In the genomic region with DNA sequence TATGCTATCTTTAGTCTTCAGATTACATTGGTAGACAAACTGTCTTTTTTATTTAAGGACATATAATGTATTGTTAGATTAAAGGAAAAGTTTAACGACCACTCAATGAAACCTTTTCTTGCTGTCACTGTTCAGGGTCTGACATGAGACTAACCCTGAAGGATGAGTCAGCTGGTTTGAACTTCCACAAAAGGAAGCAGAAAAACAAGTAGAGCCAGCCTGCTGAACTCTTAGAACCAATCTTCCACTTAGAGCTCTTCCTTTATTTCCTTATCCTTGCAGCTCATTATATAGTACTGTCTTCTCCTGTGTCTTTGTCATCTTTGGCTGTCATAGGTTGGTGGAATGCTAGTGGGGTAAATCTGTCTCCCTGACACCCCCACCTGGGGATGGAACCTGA, we compare ENCODE assay signal across 8 mouse cellular contexts. TPM values are rescaled to one million over a fixed set of nuclear protein-coding genes. Genes with fewer than 3 reads are reported as not detected.
DNase-seq lines count a peak whose midpoint lies in the region; ATAC-seq and TF ChIP-seq lines count a peak whose summit lies in the region.

No protein-coding gene starts in this region.

- H3K4me1 ChIP-seq in MEL (ENCODE audit: control insufficient read depth in 1 of 2, insufficient read depth in 2 of 2, low read length in 2 of 2), result peaks cover 19% of the 10 kb centered on the region in 2 experiments
- H3K4me1 ChIP-seq in lung, embryonic 16.5 days (replicated peaks; ENCODE audit: control insufficient read depth, insufficient read depth, low read length), result peaks cover 17% of the 10 kb centered on the region

- no peak for TF ChIP-seq CTCF in MEL (IDR thresholded peaks at IDR 0.05 in 2 of 3, conservative IDR thresholded peaks at IDR 0.05 in 1 of 3; ENCODE audit: control insufficient read depth in 1 of 3, insufficient read depth in 1 of 3, low read depth in 2 of 3, low read length in 3 of 3, poor library complexity in 1 of 3, severe bottlenecking in 1 of 3)

- H3K36me3 ChIP-seq in MEL (ENCODE audit: control insufficient read depth in 1 of 2, insufficient read depth in 2 of 2, low read length in 2 of 2), result peaks cover 11 to 33% of the 10 kb centered on the region in 2 experiments
- H3K36me3 ChIP-seq in lung, embryonic 16.5 days (ENCODE audit: control insufficient read depth, insufficient read depth, low read length), result peaks cover 19% of the 10 kb centered on the region

- DNase-seq in adrenal gland, adult 2 months, result peak; percentile 23
- no peak for DNase-seq in adrenal gland, adult 8-10 months
- peak; percentile 91 for DNase-seq in MEL (ENCODE audit: low read depth, low spot score)
- no peak for DNase-seq in layer of hippocampus, adult 8-10 months (ENCODE audit: low spot score in 2 of 2)
- no peak for DNase-seq in right cerebral cortex, adult 2 months (ENCODE audit: low spot score in 2 of 2)
- DNase-seq in adrenal gland, postnatal 25 days, result no peak

- peak overlapping the region; percentile 80 for H3K4me2 ChIP-seq in lung, embryonic 16.5 days (ENCODE audit: low read depth, low read length)

- H3K9ac ChIP-seq in MEL (ENCODE audit: control insufficient read depth, low read depth, low read length, poor library complexity, severe bottlenecking), result peak overlapping the region; percentile 9
- peak overlapping the region; percentile 52 for H3K9ac ChIP-seq in lung, embryonic 16.5 days (ENCODE audit: low read length)

- H3K9me3 ChIP-seq in MEL (replicated peaks; ENCODE audit: insufficient read depth, low read length), result no peaks in the 10 kb centered on the region
- no peaks in the 10 kb centered on the region for H3K9me3 ChIP-seq in lung, embryonic 16.5 days (ENCODE audit: control insufficient read depth, low read length)

- H3K27ac ChIP-seq in MEL (ENCODE audit: control insufficient read depth, low read depth, low read length), result peak overlapping the region; percentile 27
- H3K27ac ChIP-seq in lung, embryonic 16.5 days (ENCODE audit: low read length), result 0 out of 2 replicates have a peak overlapping the region, but pooled peaks have one; percentile 25

- peak; percentile 28 for ATAC-seq in granulocyte monocyte progenitor cell, adult 5-6 weeks (replicated peaks; ENCODE audit: poor library complexity, severe bottlenecking)
- ATAC-seq in lung, embryonic 16.5 days (ENCODE audit: low read depth), result no peak

- H3K4me3 ChIP-seq in MEL (ENCODE audit: control insufficient read depth in 1 of 2, insufficient read depth in 1 of 2, low read depth in 2 of 2, low read length in 2 of 2), result peak overlapping the region; percentile 3 to 98; a peak in 3 of 4 replicates
- H3K4me3 ChIP-seq in lung, embryonic 16.5 days (ENCODE audit: low read length), result peak overlapping the region; percentile 36

- TF ChIP-seq POLR2A in MEL (IDR thresholded peaks at IDR 0.05; ENCODE audit: control insufficient read depth in 1 of 2, insufficient read depth in 1 of 2, low read depth in 1 of 2, low read length in 2 of 2, poor library complexity in 1 of 2), result no peak; a peak in 1 of 4 replicates

- no peaks in the 10 kb centered on the region for H3K27me3 ChIP-seq in MEL (ENCODE audit: control insufficient read depth in 1 of 2, insufficient read depth in 2 of 2, low read length in 2 of 2)
- H3K27me3 ChIP-seq in lung, embryonic 16.5 days (ENCODE audit: control insufficient read depth, insufficient read depth, low read depth, low read length), result no peaks in the 10 kb centered on the region

- peaks cover 8% of the 10 kb centered on the region; the same call in 1 of the 2 replicates for H3K79me2 ChIP-seq in MEL (ENCODE audit: control insufficient read depth, insufficient read depth, low read length, poor library complexity)

- WGBS in lung, embryonic 16.5 days, result 20% methylated on average over 1 of the region's 1 CpGs

- no peak for TF ChIP-seq RAD21 in MEL (IDR thresholded peaks at IDR 0.05; ENCODE audit: low read depth, low read length)

- no peak for TF ChIP-seq EP300 in MEL (IDR thresholded peaks at IDR 0.05; ENCODE audit: low read depth in 1 of 2, low read length in 2 of 2)

TF ChIP-seq in MEL, 35 proteins besides CTCF, POLR2A, EP300 and RAD21:
- TF ChIP-seq USF2 (IDR thresholded peaks at IDR 0.05; ENCODE audit: borderline replicate concordance in 1 of 2, insufficient read depth in 1 of 2, low read depth in 1 of 2, low read length in 2 of 2), result no peak
- TF ChIP-seq NELFE (IDR thresholded peaks at IDR 0.05; ENCODE audit: low read depth, low read length), result no peak
- TF ChIP-seq SIN3A (IDR thresholded peaks at IDR 0.05; ENCODE audit: low read length), result peak; percentile 76
- TF ChIP-seq GABPA (IDR thresholded peaks at IDR 0.05; ENCODE audit: low read depth, low read length), result no peak
- peak; percentile 61; the same call in 1 of the 2 replicates for TF ChIP-seq TBP (IDR thresholded peaks at IDR 0.05; ENCODE audit: low read depth, low read length)
- TF ChIP-seq TAL1 (IDR thresholded peaks at IDR 0.05; ENCODE audit: low read length), result no peak
- no peak for TF ChIP-seq BHLHE40 (IDR thresholded peaks at IDR 0.05; ENCODE audit: borderline replicate concordance, low read depth, low read length)
- peak; percentile 87 for TF ChIP-seq MXI1 (IDR thresholded peaks at IDR 0.05; ENCODE audit: low read depth, low read length)
- no peak for TF ChIP-seq ZMIZ1 (IDR thresholded peaks at IDR 0.05; ENCODE audit: low read depth, low read length)
- TF ChIP-seq POLR2AphosphoS2 (IDR thresholded peaks at IDR 0.05; ENCODE audit: low read length), result no peak
- no peak for TF ChIP-seq ZKSCAN1 (IDR thresholded peaks at IDR 0.05; ENCODE audit: low read depth, low read length)
- peak; percentile 78 for TF ChIP-seq ETS1 (IDR thresholded peaks at IDR 0.05; ENCODE audit: low read depth, low read length)
- TF ChIP-seq ELF1 (IDR thresholded peaks at IDR 0.05; ENCODE audit: low read depth, low read length), result no peak

RNA-seq across cellular contexts. Expression of a gene that starts 1.2 kb away (rescaled TPM):
- total RNA-seq in adrenal gland, adult 2 months (2021), result 10 to 100 TPM; 49.2 to 58.9 TPM
- 41.4 and 41.5 TPM in 2 replicates for polyA plus RNA-seq in adrenal gland, adult 2 months (2012; rRNA removed)
- total RNA-seq in adrenal gland, adult 8-10 months (2022), result 10 to 100 TPM; 55.0 to 65.3 (median 59.1) TPM
- 28.7 and 38.6 TPM in 2 replicates for total RNA-seq in MEL (2012; rRNA removed)
- 10 to 100 TPM in 1 of 2 experiments, not detected in 1; 34.1 TPM for polyA plus RNA-seq in MEL (2012; ENCODE audit: insufficient read depth in 1 of 2, insufficient read length in 2 of 2, low read depth in 1 of 2, low replicate concordance in 2 of 2, missing spikeins in 1 of 2)
- total RNA-seq in granulocyte monocyte progenitor cell, adult 5-6 weeks (2014; fragmentation: Nextera tagmentation), result 17.5 and 20.5 TPM in 2 replicates
- 20.0 and 26.5 TPM in 2 replicates for total RNA-seq in granulocyte monocyte progenitor cell, adult 5-6 weeks (2017)
- polyA plus RNA-seq in lung, embryonic 16.5 days (2015; fragmentation: Nextera tagmentation; extraction: Ambion mirVana), result 58.9 and 68.9 TPM in 2 replicates
- 10 to 100 TPM; 39.5 to 44.0 (median 43.6) TPM for total RNA-seq in layer of hippocampus, adult 8-10 months (2022)
- total RNA-seq in adrenal gland, postnatal 25 days (2021), result 48.7 and 65.4 TPM in 2 replicates

RNA-seq across cellular contexts. Expression of a gene that starts 32.2 kb away (rescaled TPM):
- total RNA-seq in adrenal gland, adult 2 months (2021), result 10 to 100 TPM; 43.2 to 67.9 TPM
- polyA plus RNA-seq in adrenal gland, adult 2 months (2012; rRNA removed), result 55.7 and 61.4 TPM in 2 replicates
- total RNA-seq in adrenal gland, adult 8-10 months (2022), result 10 to 100 TPM; 48.9 to 84.1 (median 58.1) TPM
- total RNA-seq in MEL (2012; rRNA removed), result 43.4 and 47.4 TPM in 2 replicates
- polyA plus RNA-seq in MEL (2012; ENCODE audit: insufficient read depth in 1 of 2, insufficient read length in 2 of 2, low read depth in 1 of 2, low replicate concordance in 2 of 2, missing spikeins in 1 of 2), result 10 to 100 TPM in 1 of 2 experiments, not detected in 1; 71.0 TPM
- total RNA-seq in granulocyte monocyte progenitor cell, adult 5-6 weeks (2014; fragmentation: Nextera tagmentation), result 57.4 and 68.2 TPM in 2 replicates
- 35.4 and 49.3 TPM in 2 replicates for total RNA-seq in granulocyte monocyte progenitor cell, adult 5-6 weeks (2017)
- polyA plus RNA-seq in lung, embryonic 16.5 days (2015; fragmentation: Nextera tagmentation; extraction: Ambion mirVana), result 82.1 and 86.2 TPM in 2 replicates
- total RNA-seq in layer of hippocampus, adult 8-10 months (2022), result 10 to 100 TPM; 47.5 to 69.8 (median 54.1) TPM
- total RNA-seq in adrenal gland, postnatal 25 days (2021), result 64.9 and 69.4 TPM in 2 replicates

RNA-seq across cellular contexts. Expression of a gene that starts 57.1 kb away (rescaled TPM):
- total RNA-seq in adrenal gland, adult 2 months (2021), result 10 to 100 TPM; 10.1 to 15.1 TPM
- 5.1 and 5.7 TPM in 2 replicates for polyA plus RNA-seq in adrenal gland, adult 2 months (2012; rRNA removed)
- 10 to 100 TPM; 13.5 to 24.3 (median 15.7) TPM for total RNA-seq in adrenal gland, adult 8-10 months (2022)
- 0.19 and 0.56 TPM in 2 replicates for total RNA-seq in MEL (2012; rRNA removed)
- polyA plus RNA-seq in MEL (2012; ENCODE audit: insufficient read depth in 1 of 2, insufficient read length in 2 of 2, low read depth in 1 of 2, low replicate concordance in 2 of 2, missing spikeins in 1 of 2), result 1 to 10 TPM in 1 of 2 experiments, not detected in 1; 1.4 TPM
- total RNA-seq in granulocyte monocyte progenitor cell, adult 5-6 weeks (2014; fragmentation: Nextera tagmentation), result 0.19 and 0.62 TPM in 2 replicates
- 0.65 and 1.1 TPM in 2 replicates for total RNA-seq in granulocyte monocyte progenitor cell, adult 5-6 weeks (2017)
- 8.0 and 8.1 TPM in 2 replicates for polyA plus RNA-seq in lung, embryonic 16.5 days (2015; fragmentation: Nextera tagmentation; extraction: Ambion mirVana)
- 100 to 1,000 TPM; 494 to 515 (median 510) TPM for total RNA-seq in layer of hippocampus, adult 8-10 months (2022)
- 7.8 and 11.1 TPM in 2 replicates for total RNA-seq in adrenal gland, postnatal 25 days (2021)

Comparison
In these comparisons a context has a peak if more than half of its experiments do, and no peak if none do; other contexts are left out.
1. DNase-seq: peak in adrenal gland, adult 2 months (single experiment) and MEL (single experiment); none in adrenal gland, adult 8-10 months (single experiment), layer of hippocampus, adult 8-10 months (0 of 2), right cerebral cortex, adult 2 months (0 of 2) and adrenal gland, postnatal 25 days (single experiment).
2. RNA of a gene that starts 57.1 kb away (total RNA-seq): 494 to 515 TPM in layer of hippocampus, adult 8-10 months; 13.5 to 24.3 TPM in adrenal gland, adult 8-10 months, 10.1 to 15.1 TPM in adrenal gland, adult 2 months, 7.8 to 11.1 TPM in adrenal gland, postnatal 25 days, 0.19 to 1.1 TPM in granulocyte monocyte progenitor cell, adult 5-6 weeks and 0.19 to 0.56 TPM in MEL; every median in the first group is over 10 times any median in the second.